Mouse (Mus musculus) heart, postnatal 0 days (tissue): ENCODE measurements around the gene Syn2. TPM values are rescaled to one million over a fixed set of nuclear protein-coding genes. Genes with fewer than 3 reads are reported as not detected.

ENCODE experiments used
- ATAC-seq: fragments of 200-750 bp; cut with Nextera tagmentation; 2 replicates; pipeline ENCODE4 v1.8.0; 2017; ENCODE audit warnings: low read depth, moderate number of reproducible peaks, moderate library complexity; ENCODE audit not compliant: insufficient read depth
- DNase-seq: peaks from one replicate; pipeline ENCODE4 v3.0.0-alpha.2; 2016; ENCODE audit warnings: low spot score
- H3K27ac ChIP-seq: fragments of 300-500 bp; sonication (generic); 2 replicates; pipeline ENCODE4 v1.5.1; 2014; ENCODE audit warnings: low read depth, mild to moderate bottlenecking
- H3K27me3 ChIP-seq: fragments of 300-500 bp; sonication (generic); 2 replicates; pipeline ENCODE4 v1.6.1; 2014; ENCODE audit warnings: low read length, mixed read lengths; ENCODE audit not compliant: control insufficient read depth, insufficient read depth
- H3K36me3 ChIP-seq: fragments of 300-500 bp; sonication (generic); replicated peaks from 2 replicates; pipeline ENCODE4 v1.6.1; 2014; ENCODE audit warnings: low read length, mixed read lengths; ENCODE audit not compliant: control insufficient read depth, insufficient read depth
- H3K4me1 ChIP-seq: fragments of 300-500 bp; sonication (generic); 2 replicates; pipeline ENCODE4 v1.6.1; 2014; ENCODE audit warnings: antibody characterized with exemption; ENCODE audit not compliant: control insufficient read depth, insufficient read depth
- H3K4me2 ChIP-seq: fragments of 300-500 bp; sonication (generic); 2 replicates; pipeline ENCODE4 v1.6.1; 2014; ENCODE audit warnings: low read depth, mild to moderate bottlenecking, low read length, moderate library complexity
- H3K4me3 ChIP-seq: fragments of 300-500 bp; sonication (generic); 2 replicates; pipeline ENCODE4 v1.5.1; 2014; ENCODE audit warnings: low read depth, low read length
- H3K9ac ChIP-seq: fragments of 300-500 bp; sonication (generic); replicated peaks from 2 replicates; pipeline ENCODE4 v1.6.1; 2014; ENCODE audit warnings: low read depth, low read length, mixed read lengths
- H3K9me3 ChIP-seq: fragments of 300-500 bp; sonication (generic); replicated peaks from 2 replicates; pipeline ENCODE4 v1.6.1; 2016; ENCODE audit warnings: low read length; ENCODE audit not compliant: control insufficient read depth
- CTCF ChIP-seq: IDR thresholded peaks from 2 replicates; pipeline ENCODE4 v1.5.1; 2016; ENCODE audit warnings: antibody characterized with exemption, control low read depth, low read depth
- EP300 ChIP-seq: IDR thresholded peaks from 2 replicates; pipeline ENCODE4 v1.6.1; 2016; ENCODE audit warnings: antibody characterized with exemption, low read depth
- WGBS: fragments of 180-500 bp; shearing (Covaris S2); extraction: QIAGEN DNeasy Blood & Tissue Kit; methylation state at CpG from one replicate; pipeline ENCODE4 v1.1.7; 2014; 5-methylcytosine and 5-hydroxymethylcytosine counted together
- polyA plus RNA-seq: library from polyadenylated mRNA; unstranded; fragments of >200 nt; fragmentation: Nextera tagmentation; extraction: Ambion mirVana; gene quantifications from 2 replicates; pipeline ENCODE4 v1.2.1, GENCODE M21; 2015
- total RNA-seq: library from RNA; depleted of rRNA; stranded (reverse); fragments of >200 nt; gene quantifications from 2 replicates; pipeline ENCODE4 v1.2.3, GENCODE M21; 2014; ENCODE audit warnings: low replicate concordance; rRNA removed

Gene Syn2
- total RNA-seq (1.9 and 3.2 TPM in 2 replicates), polyA plus RNA-seq (1.1 and 1.2 TPM in 2 replicates)

- TF ChIP-seq EP300 = no peak
- no peaks in the 10 kb centered on the region for H3K9me3 ChIP-seq
- peaks cover 41% of the 10 kb centered on the region for H3K27me3 ChIP-seq
- DNase-seq (peak; percentile 43), ATAC-seq (peak; percentile 86)
- H3K4me1 ChIP-seq = peaks cover 10% of the 10 kb centered on the region
- no peak within 1 kb of the TSS; the same call in 1 of the 2 replicates for H3K9ac ChIP-seq
- H3K4me2 ChIP-seq = peak within 1 kb of the TSS; percentile 89
- 2% methylated on average over 55 of the region's 75 CpGs for WGBS
- no peak within 1 kb of the TSS for H3K27ac ChIP-seq
- H3K4me3 ChIP-seq = peak within 1 kb of the TSS; percentile 63
- H3K36me3 ChIP-seq = no peaks in the 10 kb centered on the region
Observed at GRCm38 (mm10) chr6:115134501-115135331, at the start of gene Syn2. TSS of gene Syn2 (plus strand) at chr6:115134902.

DNA sequence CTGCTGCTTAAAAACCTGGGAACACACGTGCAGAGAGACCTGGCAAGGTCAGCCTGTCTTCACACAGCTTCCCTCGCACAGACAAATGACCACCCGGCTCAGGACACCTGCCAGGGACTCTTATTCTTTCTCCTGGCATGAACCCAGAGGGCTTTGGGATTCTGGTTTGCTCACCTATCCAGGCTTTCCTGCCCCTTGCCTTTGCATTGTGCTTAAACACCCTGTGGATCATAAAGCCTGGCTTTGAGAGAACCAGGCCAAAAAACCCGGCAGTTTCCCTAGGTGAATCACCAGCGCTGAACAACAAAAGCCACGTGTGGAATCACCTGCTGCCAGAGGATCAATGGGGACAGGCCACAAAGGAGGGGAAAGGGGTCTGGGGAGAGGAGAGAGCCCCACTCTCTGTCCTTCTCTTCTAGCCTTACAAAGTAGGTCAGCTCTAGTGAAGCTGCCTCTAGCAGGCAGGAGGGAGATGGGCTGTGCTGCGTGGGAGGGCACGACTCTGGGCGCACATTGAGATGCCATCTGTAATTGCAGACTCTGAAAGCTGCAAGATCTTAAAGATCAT is 49.3 kb upstream of the Syn2 start:
- H3K4me2 ChIP-seq = no peak overlapping the region
- H3K9me3 ChIP-seq = no peaks in the 10 kb centered on the region
- DNase-seq (no peak), ATAC-seq (no peak)
- H3K4me1 ChIP-seq = no peaks in the 10 kb centered on the region
- H3K9ac ChIP-seq = no peak overlapping the region
- H3K4me3 ChIP-seq = no peak overlapping the region
- WGBS = 58% methylated on average over 9 of the region's 9 CpGs
- H3K27ac ChIP-seq = no peak overlapping the region
- H3K36me3 ChIP-seq = no peaks in the 10 kb centered on the region
- TF ChIP-seq CTCF = no peak
- TF ChIP-seq EP300 = no peak
- no peaks in the 10 kb centered on the region for H3K27me3 ChIP-seq

DNA sequence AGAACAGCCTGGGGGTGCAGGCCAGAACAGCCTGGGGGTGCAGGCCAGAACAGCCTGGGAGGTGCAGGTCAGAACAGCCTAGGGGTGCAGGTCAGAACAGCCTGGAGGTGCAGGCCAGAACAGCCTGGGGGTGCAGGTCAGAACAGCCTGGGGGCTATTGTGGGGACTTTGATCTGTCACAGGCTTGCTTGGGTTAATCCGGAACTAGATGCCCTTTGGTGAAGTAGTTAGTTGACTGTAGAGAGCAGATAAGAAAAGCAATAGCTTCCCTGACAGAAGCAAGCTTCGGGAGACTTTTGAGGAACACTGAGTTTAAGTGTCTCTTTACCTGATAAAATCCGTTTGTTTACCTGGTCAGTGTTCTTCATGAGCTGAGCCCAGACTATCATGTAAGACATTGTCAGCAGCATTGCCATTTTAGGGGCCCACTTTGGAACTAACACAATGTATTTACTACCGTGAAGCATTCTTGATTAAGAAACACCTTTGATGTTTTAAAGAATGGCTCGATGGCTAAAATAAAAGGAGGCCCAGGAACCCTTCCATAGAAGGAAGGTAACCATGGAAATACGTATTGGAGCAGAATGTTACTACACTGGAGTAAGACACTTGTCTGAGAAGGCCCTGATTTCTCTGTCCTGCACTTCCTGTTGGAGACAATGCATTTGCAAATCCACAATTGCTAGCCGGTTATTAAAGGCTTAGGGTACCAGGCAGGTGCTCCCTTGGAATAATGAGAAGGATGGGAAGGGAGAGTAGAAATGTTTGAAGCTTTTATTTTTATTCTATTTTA is 46.2 kb upstream of the Syn2 start:
- 59% methylated on average over 7 of the region's 7 CpGs for WGBS
- no peak for DNase-seq
- Histone ChIP-seq H3K4me1 (no peaks in the 10 kb centered on the region), H3K36me3 (no peaks in the 10 kb centered on the region), H3K27ac (no peak overlapping the region), H3K9ac (no peak overlapping the region), H3K4me2 (no peak overlapping the region), H3K9me3 (no peaks in the 10 kb centered on the region), H3K27me3 (no peaks in the 10 kb centered on the region), H3K4me3 (no peak overlapping the region)
- no peak for ATAC-seq
- TF ChIP-seq EP300 (no peak), CTCF (no peak)

- H3K36me3 ChIP-seq = no peaks in the 10 kb centered on the region
- no peaks in the 10 kb centered on the region for H3K9me3 ChIP-seq
- H3K4me1 ChIP-seq = no peaks in the 10 kb centered on the region
- H3K27me3 ChIP-seq = no peaks in the 10 kb centered on the region
- H3K9ac ChIP-seq = no peak overlapping the region
- DNase-seq (no peak), ATAC-seq (no peak)
- no peak overlapping the region for H3K4me3 ChIP-seq
- WGBS = 41% methylated on average over 1 of the region's 1 CpGs
- no peak for TF ChIP-seq CTCF
- TF ChIP-seq EP300 = no peak
- no peak overlapping the region for H3K27ac ChIP-seq
- no peak overlapping the region for H3K4me2 ChIP-seq
Observed at GRCm38 (mm10) chr6:115091737-115092136, 43.0 kb upstream of the Syn2 start.

DNA sequence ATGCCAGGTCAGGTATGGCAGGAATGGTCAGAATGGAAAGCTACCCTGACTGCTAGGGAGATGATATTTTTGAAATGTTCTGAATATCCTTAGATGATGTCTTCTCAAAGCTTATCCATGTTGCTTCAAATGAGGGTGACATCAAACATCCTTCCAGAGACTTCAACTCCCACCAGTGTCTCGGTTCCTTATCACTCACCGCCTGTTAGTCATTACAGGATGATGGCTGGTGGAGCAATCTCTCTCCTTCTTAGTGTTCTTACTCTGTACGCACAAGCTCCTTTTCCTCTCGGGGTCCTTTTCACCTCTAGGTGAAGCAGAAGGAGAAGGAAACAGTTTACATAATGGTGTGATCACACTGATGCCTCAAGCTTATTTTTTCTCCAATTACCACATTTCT is 32.2 kb upstream of the Syn2 start:
- TF ChIP-seq EP300 (no peak), CTCF (no peak)
- 51% methylated on average over 4 of the region's 4 CpGs for WGBS
- DNase-seq (no peak), ATAC-seq (no peak)
- Histone ChIP-seq H3K4me2 (no peak overlapping the region), H3K4me1 (no peaks in the 10 kb centered on the region), H3K4me3 (no peak overlapping the region), H3K27ac (no peak overlapping the region), H3K27me3 (0 out of 2 replicates have a peak, but pooled peaks cover 5% of the 10 kb centered on the region), H3K9me3 (no peaks in the 10 kb centered on the region), H3K9ac (no peak overlapping the region), H3K36me3 (no peaks in the 10 kb centered on the region)
